Mouse (Mus musculus): ENCODE results near the gene Wfdc12. TPM values are rescaled to one million over a fixed set of nuclear protein-coding genes. Genes with fewer than 3 reads are reported as not detected.
"Not testable (repeated sequence)": the region's sequence is repeated elsewhere in the genome, so short reads cannot be mapped to it uniquely, and the experiment has no call there.

The Wfdc12 gene
- not detected in 2 replicates for total RNA-seq (2014; fragmentation: Nextera tagmentation)
- not detected in 2 replicates for total RNA-seq (2017)

GRCm38 (mm10) chr2:164190576-164190975, at the start of gene Wfdc12:
Wfdc12 (minus strand) TSS chr2:164190608.
- no peak for ATAC-seq (replicated peaks; ENCODE audit: low FRiP score, low TSS enrichment, poor library complexity, severe bottlenecking)

- ATAC-seq (replicated peaks; ENCODE audit: low FRiP score, low TSS enrichment, poor library complexity, severe bottlenecking): no peak
These were observed 48.0 kb upstream of the Wfdc12 start, which contains the start of gene Svs2 for GRCm38 (mm10) chr2:164238366-164238765. Svs2 (minus strand) TSS chr2:164238466.

GRCm38 (mm10) chr2:164232671-164233070, 42.3 kb upstream of the Wfdc12 start:
- ATAC-seq (replicated peaks; ENCODE audit: low FRiP score, low TSS enrichment, poor library complexity, severe bottlenecking): no peak

GRCm38 (mm10) chr2:164228361-164229070, 38.1 kb upstream of the Wfdc12 start:
- no peak for ATAC-seq (replicated peaks; ENCODE audit: low FRiP score, low TSS enrichment, poor library complexity, severe bottlenecking)

- ATAC-seq (replicated peaks; ENCODE audit: low FRiP score, low TSS enrichment, poor library complexity, severe bottlenecking): no peak
These were observed 31.1 kb upstream of the Wfdc12 start, which contains the start of gene Wfdc15b for GRCm38 (mm10) chr2:164221522-164221921. Wfdc15b (minus strand) TSS chr2:164221660.

GRCm38 (mm10) chr2:164219295-164219694, 28.9 kb upstream of the Wfdc12 start:
- ATAC-seq (replicated peaks; ENCODE audit: low FRiP score, low TSS enrichment, poor library complexity, severe bottlenecking): no peak

GRCm38 (mm10) chr2:164212711-164213110, 22.3 kb upstream of the Wfdc12 start:
- ATAC-seq (replicated peaks; ENCODE audit: low FRiP score, low TSS enrichment, poor library complexity, severe bottlenecking): no peak

- no peak for ATAC-seq (replicated peaks; ENCODE audit: low FRiP score, low TSS enrichment, poor library complexity, severe bottlenecking)
These were observed 20.5 kb upstream of the Wfdc12 start for GRCm38 (mm10) chr2:164210892-164211291.

GRCm38 (mm10) chr2:164206676-164207075, 16.3 kb upstream of the Wfdc12 start:
- no peak for ATAC-seq (replicated peaks; ENCODE audit: low FRiP score, low TSS enrichment, poor library complexity, severe bottlenecking)

- ATAC-seq (replicated peaks; ENCODE audit: low FRiP score, low TSS enrichment, poor library complexity, severe bottlenecking): not testable (repeated sequence)
These were observed 15.6 kb upstream of the Wfdc12 start for GRCm38 (mm10) chr2:164206011-164206410.

GRCm38 (mm10) chr2:164199626-164200327, 9.4 kb upstream of the Wfdc12 start, which contains the start of gene Wfdc15a:
Wfdc15a (minus strand) TSS chr2:164200130.
- ATAC-seq (replicated peaks; ENCODE audit: low FRiP score, low TSS enrichment, poor library complexity, severe bottlenecking): no peak

GRCm38 (mm10) chr2:164196700-164196990, 6.2 kb upstream of the Wfdc12 start:
- no peak for ATAC-seq (replicated peaks; ENCODE audit: low FRiP score, low TSS enrichment, poor library complexity, severe bottlenecking)

- ATAC-seq (replicated peaks; ENCODE audit: low FRiP score, low TSS enrichment, poor library complexity, severe bottlenecking): no peak
These were observed 5.7 kb upstream of the Wfdc12 start for GRCm38 (mm10) chr2:164195971-164196699.

GRCm38 (mm10) chr2:164194959-164195630, 4.7 kb upstream of the Wfdc12 start:
- no peak for ATAC-seq (replicated peaks; ENCODE audit: low FRiP score, low TSS enrichment, poor library complexity, severe bottlenecking)

GRCm38 (mm10) chr2:164192279-164192678, 1.9 kb upstream of the Wfdc12 start:
- ATAC-seq (replicated peaks; ENCODE audit: low FRiP score, low TSS enrichment, poor library complexity, severe bottlenecking): no peak

- ATAC-seq (replicated peaks; ENCODE audit: low FRiP score, low TSS enrichment, poor library complexity, severe bottlenecking): peak; percentile 92
These were observed 1.7 kb downstream of the Wfdc12 start for GRCm38 (mm10) chr2:164188722-164189121.

GRCm38 (mm10) chr2:164184145-164184719, 6.2 kb downstream of the Wfdc12 start:
- ATAC-seq (replicated peaks; ENCODE audit: low FRiP score, low TSS enrichment, poor library complexity, severe bottlenecking): peak; percentile 66

- ATAC-seq (replicated peaks; ENCODE audit: low FRiP score, low TSS enrichment, poor library complexity, severe bottlenecking): no peak
These were observed 7.1 kb downstream of the Wfdc12 start for GRCm38 (mm10) chr2:164183340-164183739.

GRCm38 (mm10) chr2:164182692-164183255, 7.6 kb downstream of the Wfdc12 start, which contains the start of gene Wfdc5:
Wfdc5 (minus strand) TSS chr2:164182742.
- ATAC-seq (replicated peaks; ENCODE audit: low FRiP score, low TSS enrichment, poor library complexity, severe bottlenecking): no peak
